Mouse (Mus musculus) MN1 (cell line): Measurements from ENCODE around the gene Rbpj.
A peak's percentile ranks its signal among the peaks of the same experiment; 100 is the strongest.

Experiments used
- DNase-seq: peaks from one replicate; pipeline ENCODE4 v3.0.0-alpha.2; 2016; ENCODE audit warnings: low spot score

The Rbpj gene

GRCm38 (mm10) chr5:53469098-53469776 is 3.3 kb downstream of the Rbpj start:
- no peak for DNase-seq

GRCm38 (mm10) chr5:53469777-53470131 is 3.8 kb downstream of the Rbpj start:
- no peak for DNase-seq

- no peak for DNase-seq
These were observed 4.5 kb downstream of the Rbpj start for GRCm38 (mm10) chr5:53470141-53471079.

GRCm38 (mm10) chr5:53472485-53472884 is 6.5 kb downstream of the Rbpj start:
- DNase-seq = no peak

- DNase-seq = no peak
These were observed 13.2 kb downstream of the Rbpj start for GRCm38 (mm10) chr5:53479161-53479560.

GRCm38 (mm10) chr5:53479891-53480290 is 13.9 kb downstream of the Rbpj start:
- DNase-seq = no peak

- DNase-seq = no peak
These were observed 15.1 kb downstream of the Rbpj start for GRCm38 (mm10) chr5:53481021-53481420.

GRCm38 (mm10) chr5:53485069-53485628 is 19.2 kb downstream of the Rbpj start:
- DNase-seq = no peak

GRCm38 (mm10) chr5:53485934-53486475 is 20.1 kb downstream of the Rbpj start:
- DNase-seq = no peak

GRCm38 (mm10) chr5:53486966-53487592 is 21.1 kb downstream of the Rbpj start:
- no peak for DNase-seq

GRCm38 (mm10) chr5:53490697-53491099 is 24.7 kb downstream of the Rbpj start:
- DNase-seq = peak; percentile 85

- DNase-seq = no peak
These were observed 27.8 kb downstream of the Rbpj start for GRCm38 (mm10) chr5:53493756-53494155.

GRCm38 (mm10) chr5:53494536-53495159 is 28.7 kb downstream of the Rbpj start:
- no peak for DNase-seq

GRCm38 (mm10) chr5:53496846-53497549 is 31.0 kb downstream of the Rbpj start:
- no peak for DNase-seq

- DNase-seq = no peak
These were observed 33.6 kb downstream of the Rbpj start for GRCm38 (mm10) chr5:53499571-53499970.

- no peak for DNase-seq
These were observed 34.7 kb downstream of the Rbpj start for GRCm38 (mm10) chr5:53500509-53501145.

- DNase-seq = no peak
These were observed 37.3 kb downstream of the Rbpj start for GRCm38 (mm10) chr5:53503261-53503660.

GRCm38 (mm10) chr5:53505751-53506150 is 39.8 kb downstream of the Rbpj start:
- no peak for DNase-seq

GRCm38 (mm10) chr5:53507371-53507770 is 41.4 kb downstream of the Rbpj start:
- DNase-seq = no peak

GRCm38 (mm10) chr5:53509465-53509864 is 43.5 kb downstream of the Rbpj start:
- peak; percentile 73 for DNase-seq

- DNase-seq = no peak
These were observed 44.0 kb downstream of the Rbpj start for GRCm38 (mm10) chr5:53509927-53510326.
